Mouse (Mus musculus) forebrain, embryonic 12.5 days (tissue): ENCODE measurements around the gene Fads1. TPM values are rescaled to one million over a fixed set of nuclear protein-coding genes. Genes with fewer than 3 reads are reported as not detected.
"Not testable (repeated sequence)": the region's sequence is repeated elsewhere in the genome, so short reads cannot be mapped to it uniquely, and the experiment has no call there.

Experiments used
- ATAC-seq: fragments of 200-750 bp; cut with Nextera tagmentation; 2 replicates; pipeline ENCODE4 v1.8.0; 2017; ENCODE audit warnings: moderate TSS enrichment; ENCODE audit not compliant: low FRiP score
- H3K27ac ChIP-seq: fragments of 300-500 bp; sonication (generic); 2 replicates; pipeline ENCODE4 v1.5.1; 2016; ENCODE audit warnings: mild to moderate bottlenecking
- H3K27me3 ChIP-seq: fragments of 300-500 bp; sonication (generic); 2 replicates; pipeline ENCODE4 v1.6.1; 2016; ENCODE audit warnings: mild to moderate bottlenecking
- H3K36me3 ChIP-seq: fragments of 300-500 bp; sonication (generic); replicated peaks from 2 replicates; pipeline ENCODE4 v1.6.1; 2016; ENCODE audit warnings: mild to moderate bottlenecking
- H3K4me1 ChIP-seq: fragments of 300-500 bp; sonication (generic); 2 replicates; pipeline ENCODE4 v1.6.1; 2016
- H3K4me2 ChIP-seq: fragments of 300-500 bp; sonication (generic); 2 replicates; pipeline ENCODE4 v1.6.1; 2016; ENCODE audit warnings: mild to moderate bottlenecking, moderate library complexity
- H3K4me3 ChIP-seq: fragments of 300-500 bp; sonication (generic); replicated peaks from 2 replicates; pipeline ENCODE4 v1.5.1; 2016; ENCODE audit warnings: mild to moderate bottlenecking
- H3K9ac ChIP-seq: fragments of 300-500 bp; sonication (generic); 2 replicates; pipeline ENCODE4 v1.6.1; 2016; ENCODE audit warnings: mild to moderate bottlenecking
- H3K9me3 ChIP-seq: fragments of 300-500 bp; sonication (generic); 2 replicates; pipeline ENCODE4 v1.6.1; 2016
- WGBS: fragments of 180-500 bp; shearing (Covaris S2); methylation state at CpG from one replicate; pipeline ENCODE4 v1.1.7; 2016; 5-methylcytosine and 5-hydroxymethylcytosine counted together
- polyA plus RNA-seq: library from polyadenylated mRNA; unstranded; fragments of >200 nt; fragmentation: Nextera tagmentation; extraction: Ambion mirVana; gene quantifications from 2 replicates; pipeline ENCODE4 v1.2.1, GENCODE M21; 2016

The Fads1 gene
- polyA plus RNA-seq, 1 experiment from 2014 or later, result 187 TPM

- Histone ChIP-seq H3K27me3 (no peaks in the 10 kb centered on the region), H3K9me3 (no peaks in the 10 kb centered on the region), H3K4me2 (no peak overlapping the region), H3K9ac (no peak overlapping the region), H3K4me1 (no peaks in the 10 kb centered on the region), H3K36me3 (no peaks in the 10 kb centered on the region), H3K4me3 (no peak overlapping the region), H3K27ac (no peak overlapping the region)
- WGBS, result 83% methylated on average over 3 of the region's 3 CpGs
- ATAC-seq, result no peak
Measured at GRCm38 (mm10) chr19:10168441-10168840, 14.2 kb upstream of the Fads1 start.

GRCm38 (mm10) chr19:10169179-10169578, 13.5 kb upstream of the Fads1 start:
- Histone ChIP-seq H3K4me2 (no peak overlapping the region), H3K4me3 (no peak overlapping the region), H3K4me1 (no peaks in the 10 kb centered on the region), H3K36me3 (no peaks in the 10 kb centered on the region), H3K9me3 (no peaks in the 10 kb centered on the region), H3K9ac (no peak overlapping the region), H3K27ac (no peak overlapping the region), H3K27me3 (no peaks in the 10 kb centered on the region)
- ATAC-seq, result no peak

- H3K4me2 ChIP-seq, H3K4me3 ChIP-seq, H3K36me3 ChIP-seq, H3K9ac ChIP-seq, H3K9me3 ChIP-seq, ATAC-seq, H3K27ac ChIP-seq, H3K4me1 ChIP-seq, H3K27me3 ChIP-seq: not testable (repeated sequence)
- WGBS, result 77% methylated on average over 3 of the region's 3 CpGs
Measured at GRCm38 (mm10) chr19:10169692-10170330, 12.9 kb upstream of the Fads1 start.

- no peak overlapping the region for H3K4me3 ChIP-seq
- 23% methylated on average over 1 of the region's 1 CpGs for WGBS
- no peaks in the 10 kb centered on the region for H3K9me3 ChIP-seq
- no peak overlapping the region for H3K4me2 ChIP-seq
- no peaks in the 10 kb centered on the region for H3K4me1 ChIP-seq
- no peak overlapping the region for H3K27ac ChIP-seq
- H3K27me3 ChIP-seq, result no peaks in the 10 kb centered on the region
- H3K36me3 ChIP-seq, result no peaks in the 10 kb centered on the region
- no peak overlapping the region for H3K9ac ChIP-seq
- ATAC-seq, result no peak
Measured at GRCm38 (mm10) chr19:10170466-10170865, 12.2 kb upstream of the Fads1 start.

GRCm38 (mm10) chr19:10171359-10171758, 11.3 kb upstream of the Fads1 start:
- Histone ChIP-seq H3K9me3 (no peaks in the 10 kb centered on the region), H3K27me3 (no peaks in the 10 kb centered on the region), H3K4me3 (no peak overlapping the region), H3K36me3 (no peaks in the 10 kb centered on the region), H3K9ac (no peak overlapping the region), H3K4me1 (no peaks in the 10 kb centered on the region), H3K27ac (no peak overlapping the region), H3K4me2 (no peak overlapping the region)
- 87% methylated on average over 7 of the region's 7 CpGs for WGBS
- no peak for ATAC-seq

GRCm38 (mm10) chr19:10171846-10172245, 10.8 kb upstream of the Fads1 start:
- Histone ChIP-seq H3K4me1 (no peaks in the 10 kb centered on the region), H3K4me2 (no peak overlapping the region), H3K4me3 (no peak overlapping the region), H3K27me3 (no peaks in the 10 kb centered on the region), H3K9ac (no peak overlapping the region), H3K9me3 (no peaks in the 10 kb centered on the region), H3K27ac (no peak overlapping the region), H3K36me3 (no peaks in the 10 kb centered on the region)
- ATAC-seq, result no peak

GRCm38 (mm10) chr19:10173116-10173718, 9.5 kb upstream of the Fads1 start:
- Histone ChIP-seq H3K4me2 (no peak overlapping the region), H3K27me3 (no peaks in the 10 kb centered on the region), H3K36me3 (no peaks in the 10 kb centered on the region), H3K9me3 (no peaks in the 10 kb centered on the region), H3K27ac (no peak overlapping the region), H3K4me1 (no peaks in the 10 kb centered on the region), H3K9ac (no peak overlapping the region), H3K4me3 (no peak overlapping the region)
- no peak for ATAC-seq
- 90% methylated on average over 5 of the region's 5 CpGs for WGBS

- Histone ChIP-seq H3K4me1 (no peaks in the 10 kb centered on the region), H3K36me3 (no peaks in the 10 kb centered on the region), H3K4me3 (no peak overlapping the region), H3K9ac (no peak overlapping the region), H3K27me3 (no peaks in the 10 kb centered on the region), H3K4me2 (no peak overlapping the region), H3K27ac (no peak overlapping the region), H3K9me3 (no peaks in the 10 kb centered on the region)
- no peak for ATAC-seq
- 90% methylated on average over 7 of the region's 7 CpGs for whole genome bisulfite sequencing
Measured at GRCm38 (mm10) chr19:10173844-10174539, 8.7 kb upstream of the Fads1 start.

GRCm38 (mm10) chr19:10174956-10175355, 7.7 kb upstream of the Fads1 start:
- H3K4me1 ChIP-seq, result no peaks in the 10 kb centered on the region
- H3K9ac ChIP-seq, result no peak overlapping the region
- H3K36me3 ChIP-seq, result no peaks in the 10 kb centered on the region
- H3K4me3 ChIP-seq, result no peak overlapping the region
- H3K27ac ChIP-seq, result no peak overlapping the region
- H3K27me3 ChIP-seq, result no peaks in the 10 kb centered on the region
- ATAC-seq, result no peak
- H3K4me2 ChIP-seq, result no peak overlapping the region
- no peaks in the 10 kb centered on the region for H3K9me3 ChIP-seq
- 67% methylated on average over 4 of the region's 4 CpGs for WGBS

- Histone ChIP-seq H3K9me3 (no peaks in the 10 kb centered on the region), H3K27ac (no peak overlapping the region), H3K9ac (no peak overlapping the region), H3K4me3 (no peak overlapping the region), H3K4me1 (no peaks in the 10 kb centered on the region), H3K4me2 (no peak overlapping the region), H3K27me3 (no peaks in the 10 kb centered on the region), H3K36me3 (no peaks in the 10 kb centered on the region)
- ATAC-seq, result no peak
- 68% methylated on average over 1 of the region's 1 CpGs for WGBS
Measured at GRCm38 (mm10) chr19:10176477-10176876, 6.2 kb upstream of the Fads1 start.

- Histone ChIP-seq H3K36me3 (no peaks in the 10 kb centered on the region), H3K9ac (no peak overlapping the region), H3K4me3 (no peak overlapping the region), H3K27me3 (no peaks in the 10 kb centered on the region), H3K4me1 (0 out of 2 replicates have a peak, but pooled peaks cover 1% of the 10 kb centered on the region), H3K4me2 (no peak overlapping the region), H3K9me3 (no peaks in the 10 kb centered on the region), H3K27ac (no peak overlapping the region)
- 75% methylated on average over 7 of the region's 7 CpGs for WGBS
- ATAC-seq, result no peak
Measured at GRCm38 (mm10) chr19:10176941-10177372, 5.7 kb upstream of the Fads1 start.

GRCm38 (mm10) chr19:10181225-10181624, 1.5 kb upstream of the Fads1 start:
- no peak for ATAC-seq

GRCm38 (mm10) chr19:10182142-10182541, 546 bp upstream of the Fads1 start:
- peaks cover 31% of the 10 kb centered on the region for H3K4me1 ChIP-seq
- H3K27me3 ChIP-seq, result no peaks in the 10 kb centered on the region
- peak overlapping the region; percentile 44 for H3K9ac ChIP-seq
- H3K27ac ChIP-seq, result peak overlapping the region; percentile 63
- peak overlapping the region; percentile 91 for H3K4me3 ChIP-seq
- 37% methylated on average over 7 of the region's 7 CpGs for WGBS
- no peak for ATAC-seq
- H3K9me3 ChIP-seq, result no peaks in the 10 kb centered on the region
- peak overlapping the region; percentile 76 for H3K4me2 ChIP-seq
- peaks cover 23% of the 10 kb centered on the region for H3K36me3 ChIP-seq

More at GRCm38 (mm10) chr19:10181225-10181624, 1.5 kb upstream of the Fads1 start:
- Histone ChIP-seq H3K27ac (no peak overlapping the region), H3K27me3 (no peaks in the 10 kb centered on the region), H3K4me2 (no peak overlapping the region), H3K9me3 (no peaks in the 10 kb centered on the region), H3K4me1 (peaks cover 30% of the 10 kb centered on the region), H3K36me3 (peaks cover 14% of the 10 kb centered on the region), H3K4me3 (no peak overlapping the region), H3K9ac (no peak overlapping the region)
- 92% methylated on average over 7 of the region's 7 CpGs for WGBS
